Mouse (Mus musculus): ENCODE data around the gene Kcnj14. TPM values are rescaled to one million over a fixed set of nuclear protein-coding genes. Genes with fewer than 3 reads are reported as not detected.
A peak's percentile ranks its signal among the peaks of the same experiment; 100 is the strongest.

The Kcnj14 gene
- polyA plus RNA-seq, 1 experiment from 2014 or later = 0.14 TPM

GRCm38 (mm10) chr7:45833924-45834323 lies 9.3 kb upstream of the Kcnj14 start:
- Histone ChIP-seq H3K9me3 (replicated peaks; ENCODE audit: control insufficient read depth, low read length) (no peaks in the 10 kb centered on the region), H3K27ac (ENCODE audit: low read length) (no peak overlapping the region), H3K27me3 (ENCODE audit: control insufficient read depth, insufficient read depth, low read depth, low read length) (peaks cover 53% of the 10 kb centered on the region), H3K4me3 (ENCODE audit: low read depth, low read length) (peak overlapping the region; percentile 35), H3K9ac (ENCODE audit: low read depth, low read length) (no peak overlapping the region), H3K4me1 (ENCODE audit: control insufficient read depth, low read depth, low read length) (peaks cover 9% of the 10 kb centered on the region; the same call in 1 of the 2 replicates), H3K36me3 (ENCODE audit: control insufficient read depth, insufficient read depth) (no peaks in the 10 kb centered on the region), H3K4me2 (ENCODE audit: low read depth, low read length) (peak overlapping the region; percentile 26)
- 4% methylated on average over 29 of the region's 31 CpGs for WGBS (ENCODE audit: insufficient replicate concordance)
- no peak for ATAC-seq (ENCODE audit: low read depth)

- Histone ChIP-seq H3K9me3 (replicated peaks; ENCODE audit: control insufficient read depth, low read length) (no peaks in the 10 kb centered on the region), H3K4me3 (ENCODE audit: low read depth, low read length) (peak overlapping the region; percentile 35), H3K36me3 (ENCODE audit: control insufficient read depth, insufficient read depth) (no peaks in the 10 kb centered on the region), H3K9ac (ENCODE audit: low read depth, low read length) (no peak overlapping the region), H3K4me1 (ENCODE audit: control insufficient read depth, low read depth, low read length) (peaks cover 9% of the 10 kb centered on the region; the same call in 1 of the 2 replicates), H3K4me2 (ENCODE audit: low read depth, low read length) (peak overlapping the region; percentile 26), H3K27me3 (ENCODE audit: control insufficient read depth, insufficient read depth, low read depth, low read length) (peaks cover 53% of the 10 kb centered on the region), H3K27ac (ENCODE audit: low read length) (no peak overlapping the region)
- WGBS (ENCODE audit: insufficient replicate concordance) = under 1% methylated on average over 60 of the region's 86 CpGs
- peak; percentile 12; the same call in 1 of the 2 replicates for ATAC-seq (ENCODE audit: low read depth)
Measured at GRCm38 (mm10) chr7:45833148-45833790, 8.7 kb upstream of the Kcnj14 start.

- Histone ChIP-seq H3K4me2 (ENCODE audit: low read depth, low read length) (0 out of 2 replicates have a peak overlapping the region, but pooled peaks have one; percentile 26), H3K36me3 (ENCODE audit: control insufficient read depth, insufficient read depth) (peaks cover 4% of the 10 kb centered on the region), H3K4me3 (ENCODE audit: low read depth, low read length) (no peak overlapping the region; the same call in 1 of the 2 replicates), H3K9me3 (replicated peaks; ENCODE audit: control insufficient read depth, low read length) (no peaks in the 10 kb centered on the region), H3K9ac (ENCODE audit: low read depth, low read length) (no peak overlapping the region), H3K27me3 (ENCODE audit: control insufficient read depth, insufficient read depth, low read depth, low read length) (peaks cover 53% of the 10 kb centered on the region), H3K4me1 (ENCODE audit: control insufficient read depth, low read depth, low read length) (peaks cover 9% of the 10 kb centered on the region; the same call in 1 of the 2 replicates), H3K27ac (ENCODE audit: low read length) (no peak overlapping the region)
- WGBS (ENCODE audit: insufficient replicate concordance) = 8% methylated on average over 30 of the region's 30 CpGs
- no peak for ATAC-seq (ENCODE audit: low read depth)
Measured at GRCm38 (mm10) chr7:45832428-45832827, 7.8 kb upstream of the Kcnj14 start.

- Histone ChIP-seq H3K36me3 (ENCODE audit: control insufficient read depth, insufficient read depth) (peaks cover 10% of the 10 kb centered on the region), H3K4me2 (ENCODE audit: low read depth, low read length) (peak overlapping the region; percentile 63), H3K9me3 (replicated peaks; ENCODE audit: control insufficient read depth, low read length) (no peaks in the 10 kb centered on the region), H3K27ac (ENCODE audit: low read length) (no peak overlapping the region), H3K4me3 (ENCODE audit: low read depth, low read length) (peak overlapping the region; percentile 71), H3K27me3 (ENCODE audit: control insufficient read depth, insufficient read depth, low read depth, low read length) (peaks cover 50% of the 10 kb centered on the region), H3K4me1 (ENCODE audit: control insufficient read depth, low read depth, low read length) (peaks cover 9% of the 10 kb centered on the region; the same call in 1 of the 2 replicates), H3K9ac (ENCODE audit: low read depth, low read length) (peak overlapping the region; percentile 54; the same call in 1 of the 2 replicates)
- 10% methylated on average over 5 of the region's 5 CpGs for WGBS (ENCODE audit: insufficient replicate concordance)
- no peak for ATAC-seq (ENCODE audit: low read depth)
Measured at GRCm38 (mm10) chr7:45831128-45831525, 6.5 kb upstream of the Kcnj14 start.

- peaks cover 9% of the 10 kb centered on the region; the same call in 1 of the 2 replicates for H3K4me1 ChIP-seq (ENCODE audit: control insufficient read depth, low read depth, low read length)
- peak within 1 kb of the TSS; percentile 63 for H3K4me2 ChIP-seq (ENCODE audit: low read depth, low read length)
- H3K27me3 ChIP-seq (ENCODE audit: control insufficient read depth, insufficient read depth, low read depth, low read length) = peaks cover 47% of the 10 kb centered on the region
- H3K9ac ChIP-seq (ENCODE audit: low read depth, low read length) = peak within 1 kb of the TSS; percentile 54
- WGBS (ENCODE audit: insufficient replicate concordance) = 0% methylated on average over 35 of the region's 35 CpGs
- ATAC-seq (ENCODE audit: low read depth) = peak; percentile 82
- peak within 1 kb of the TSS; percentile 71 for H3K4me3 ChIP-seq (ENCODE audit: low read depth, low read length)
- H3K36me3 ChIP-seq (ENCODE audit: control insufficient read depth, insufficient read depth) = peaks cover 10% of the 10 kb centered on the region
- no peak within 1 kb of the TSS for H3K27ac ChIP-seq (ENCODE audit: low read length)
- no peaks in the 10 kb centered on the region for H3K9me3 ChIP-seq (replicated peaks; ENCODE audit: control insufficient read depth, low read length)
Measured at GRCm38 (mm10) chr7:45830427-45831127, 6.0 kb upstream of the Kcnj14 start, which contains the start of gene Grwd1. Gene Grwd1, minus strand, starts transcription at chr7:45830944.

GRCm38 (mm10) chr7:45826631-45827030 lies 2.0 kb upstream of the Kcnj14 start:
- Histone ChIP-seq H3K9ac (ENCODE audit: low read depth, low read length) (no peak overlapping the region), H3K4me2 (ENCODE audit: low read depth, low read length) (no peak overlapping the region), H3K27ac (ENCODE audit: low read length) (no peak overlapping the region), H3K4me3 (ENCODE audit: low read depth, low read length) (no peak overlapping the region), H3K27me3 (ENCODE audit: control insufficient read depth, insufficient read depth, low read depth, low read length) (peaks cover 8% of the 10 kb centered on the region), H3K9me3 (replicated peaks; ENCODE audit: control insufficient read depth, low read length) (no peaks in the 10 kb centered on the region), H3K36me3 (ENCODE audit: control insufficient read depth, insufficient read depth) (peaks cover 10% of the 10 kb centered on the region), H3K4me1 (ENCODE audit: control insufficient read depth, low read depth, low read length) (peaks cover 9% of the 10 kb centered on the region; the same call in 1 of the 2 replicates)
- 70% methylated on average over 7 of the region's 7 CpGs for WGBS (ENCODE audit: insufficient replicate concordance)
- no peak for ATAC-seq (ENCODE audit: low read depth)

GRCm38 (mm10) chr7:45820913-45821312 lies 3.7 kb downstream of the Kcnj14 start:
- Histone ChIP-seq H3K9ac (ENCODE audit: low read depth, low read length) (no peak overlapping the region), H3K4me3 (ENCODE audit: low read depth, low read length) (no peak overlapping the region), H3K27ac (ENCODE audit: low read length) (no peak overlapping the region), H3K4me2 (ENCODE audit: low read depth, low read length) (no peak overlapping the region), H3K9me3 (replicated peaks; ENCODE audit: control insufficient read depth, low read length) (no peaks in the 10 kb centered on the region), H3K27me3 (ENCODE audit: control insufficient read depth, insufficient read depth, low read depth, low read length) (peaks cover 3% of the 10 kb centered on the region; the same call in 1 of the 2 replicates), H3K4me1 (ENCODE audit: control insufficient read depth, low read depth, low read length) (no peaks in the 10 kb centered on the region), H3K36me3 (ENCODE audit: control insufficient read depth, insufficient read depth) (no peaks in the 10 kb centered on the region)
- ATAC-seq (ENCODE audit: low read depth) = no peak

- H3K9ac ChIP-seq (ENCODE audit: low read depth, low read length) = no peak overlapping the region
- H3K4me1 ChIP-seq (ENCODE audit: control insufficient read depth, low read depth, low read length) = peaks cover 5% of the 10 kb centered on the region
- WGBS (ENCODE audit: insufficient replicate concordance) = 16% methylated on average over 25 of the region's 25 CpGs
- no peak overlapping the region for H3K4me3 ChIP-seq (ENCODE audit: low read depth, low read length)
- ATAC-seq (ENCODE audit: low read depth) = no peak
- no peak overlapping the region for H3K27ac ChIP-seq (ENCODE audit: low read length)
- no peaks in the 10 kb centered on the region for H3K9me3 ChIP-seq (replicated peaks; ENCODE audit: control insufficient read depth, low read length)
- H3K4me2 ChIP-seq (ENCODE audit: low read depth, low read length) = 0 out of 2 replicates have a peak overlapping the region, but pooled peaks have one; percentile 6
- H3K27me3 ChIP-seq (ENCODE audit: control insufficient read depth, insufficient read depth, low read depth, low read length) = peaks cover 3% of the 10 kb centered on the region; the same call in 1 of the 2 replicates
- no peaks in the 10 kb centered on the region for H3K36me3 ChIP-seq (ENCODE audit: control insufficient read depth, insufficient read depth)
Measured at GRCm38 (mm10) chr7:45819843-45820242, 4.7 kb downstream of the Kcnj14 start.

GRCm38 (mm10) chr7:45815984-45816351 lies 8.6 kb downstream of the Kcnj14 start:
- H3K9ac ChIP-seq (ENCODE audit: low read depth, low read length) = no peak overlapping the region
- H3K36me3 ChIP-seq (ENCODE audit: control insufficient read depth, insufficient read depth) = peaks cover 18% of the 10 kb centered on the region
- peaks cover 3% of the 10 kb centered on the region; the same call in 1 of the 2 replicates for H3K27me3 ChIP-seq (ENCODE audit: control insufficient read depth, insufficient read depth, low read depth, low read length)
- no peak for ATAC-seq (ENCODE audit: low read depth)
- H3K4me1 ChIP-seq (ENCODE audit: control insufficient read depth, low read depth, low read length) = peaks cover 26% of the 10 kb centered on the region
- WGBS (ENCODE audit: insufficient replicate concordance) = 39% methylated on average over 2 of the region's 2 CpGs
- no peak overlapping the region for H3K4me2 ChIP-seq (ENCODE audit: low read depth, low read length)
- no peak overlapping the region for H3K27ac ChIP-seq (ENCODE audit: low read length)
- no peaks in the 10 kb centered on the region for H3K9me3 ChIP-seq (replicated peaks; ENCODE audit: control insufficient read depth, low read length)
- no peak overlapping the region for H3K4me3 ChIP-seq (ENCODE audit: low read depth, low read length)

Data from liver, embryonic 16.5 days (tissue).